Mouse (Mus musculus): ENCODE data around the gene Mapk1ip1l.
"Not testable (repeated sequence)": the region's sequence is repeated elsewhere in the genome, so short reads cannot be mapped to it uniquely, and the experiment has no call there.

Gene Mapk1ip1l

DNA sequence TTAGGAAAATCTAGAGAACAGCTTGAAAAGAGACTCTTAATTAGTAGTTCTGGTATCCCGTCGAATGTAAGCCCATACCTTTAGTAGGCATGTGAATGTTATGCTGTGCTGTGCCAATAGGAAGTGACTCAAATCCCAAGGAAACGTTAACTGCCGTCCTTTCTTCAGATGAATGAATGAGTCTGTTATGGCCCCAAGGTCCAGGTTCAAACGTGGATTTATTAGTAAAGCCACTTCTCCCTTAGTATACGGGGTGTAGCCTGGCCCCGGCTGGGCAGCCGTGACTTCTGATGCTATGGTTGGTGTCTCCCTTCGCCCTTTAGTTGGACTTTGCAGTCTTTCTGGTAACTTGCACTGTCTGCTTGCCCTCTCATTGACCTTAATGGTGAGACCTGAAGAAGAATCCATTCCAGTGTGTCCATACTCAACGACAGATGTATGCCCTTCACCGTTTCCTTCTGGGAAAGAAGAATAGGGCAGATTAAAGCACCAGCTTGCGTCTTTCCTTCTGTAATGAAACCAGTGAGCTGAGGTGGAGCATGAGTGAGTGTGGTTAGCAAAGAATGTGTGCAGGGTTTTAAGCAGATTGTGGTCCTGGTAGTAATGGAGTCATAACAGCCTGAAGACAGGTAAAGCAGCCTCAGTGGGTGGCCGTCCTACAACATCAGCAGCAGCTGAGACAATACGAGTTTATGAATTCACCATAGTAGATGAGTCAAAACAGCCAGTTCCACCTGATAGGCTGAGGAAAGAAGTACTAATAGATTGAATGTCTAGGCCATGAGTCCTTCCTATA lies 5.0 kb downstream of the Mapk1ip1l start:
- in situ Hi-C loops (cut with MboI, MseI): no loop called here

DNA sequence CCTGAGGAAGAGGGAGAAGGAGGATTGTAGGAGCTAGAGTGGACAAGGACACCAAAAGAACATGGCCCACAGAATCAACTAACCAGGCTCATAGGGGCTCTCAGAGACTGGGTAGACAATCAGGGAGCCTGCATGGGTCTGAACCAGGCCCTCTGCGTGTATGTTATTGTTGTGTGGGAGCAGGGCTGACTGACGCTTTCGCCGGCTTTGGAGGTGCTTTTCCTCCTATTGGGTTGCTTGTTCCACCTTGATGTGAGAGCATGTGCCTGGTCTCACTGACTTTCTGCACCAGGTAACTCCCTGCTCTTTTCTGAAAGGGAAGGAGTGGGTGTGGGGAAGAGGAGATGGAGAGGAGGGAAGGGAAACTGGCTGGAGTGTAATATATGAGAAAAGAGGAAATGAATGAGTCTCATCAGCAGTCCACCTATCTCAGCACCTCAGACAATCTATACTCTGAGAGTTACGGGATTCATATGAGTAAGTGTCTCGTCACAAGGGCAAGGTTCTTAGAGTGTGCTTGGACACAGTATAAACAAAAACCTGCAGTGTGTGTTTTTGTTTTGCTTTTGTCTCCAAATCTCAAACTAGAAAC lies 6.8 kb downstream of the Mapk1ip1l start:
- in situ Hi-C loops (cut with MboI, MseI): no loop called here

GRCm38 (mm10) chr14:47305933-47306332 lies 7.9 kb downstream of the Mapk1ip1l start:
- in situ Hi-C loops (cut with MboI, MseI): no loop called here

DNA sequence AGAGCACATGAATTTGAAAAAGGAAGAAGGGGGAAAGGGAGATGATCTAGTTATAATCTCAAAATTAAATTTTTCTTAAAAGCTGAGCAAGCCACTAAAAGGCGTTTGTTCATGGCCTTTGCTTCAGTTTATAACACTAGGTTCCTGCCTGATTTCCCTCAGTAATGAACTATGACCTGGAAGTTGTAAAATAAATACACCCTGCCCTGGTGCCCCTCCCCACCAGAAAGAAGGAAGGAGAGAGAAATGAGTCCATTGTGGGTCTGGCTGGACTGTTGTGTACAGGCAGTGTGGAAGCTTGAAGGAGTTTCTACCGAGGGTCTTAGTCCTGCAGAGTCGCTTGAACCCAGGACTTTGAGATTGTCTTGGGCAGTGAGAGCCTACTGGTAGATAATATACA lies 9.6 kb downstream of the Mapk1ip1l start:
- in situ Hi-C loops (cut with MboI, MseI): no loop called here

DNA sequence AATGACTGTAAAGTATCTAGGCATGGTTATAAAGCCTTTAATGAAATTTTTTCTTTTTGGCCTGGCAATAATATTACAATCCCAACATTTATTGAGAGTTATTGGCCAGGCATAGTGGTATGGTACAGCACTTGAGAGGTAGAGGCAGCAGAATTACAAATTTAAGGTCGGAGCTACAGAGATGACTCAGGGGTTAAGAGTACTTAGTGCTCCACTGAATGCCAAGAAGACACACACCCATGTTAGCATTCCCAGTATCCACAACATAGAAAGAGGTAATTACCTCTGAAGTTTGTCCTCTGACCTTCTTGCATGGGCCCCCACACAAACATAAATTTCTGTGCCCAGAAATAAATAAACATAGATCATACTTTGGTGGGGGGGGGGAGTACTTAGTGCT lies 11.0 kb downstream of the Mapk1ip1l start:
- in situ Hi-C loops (cut with MboI, MseI): no loop called here

DNA sequence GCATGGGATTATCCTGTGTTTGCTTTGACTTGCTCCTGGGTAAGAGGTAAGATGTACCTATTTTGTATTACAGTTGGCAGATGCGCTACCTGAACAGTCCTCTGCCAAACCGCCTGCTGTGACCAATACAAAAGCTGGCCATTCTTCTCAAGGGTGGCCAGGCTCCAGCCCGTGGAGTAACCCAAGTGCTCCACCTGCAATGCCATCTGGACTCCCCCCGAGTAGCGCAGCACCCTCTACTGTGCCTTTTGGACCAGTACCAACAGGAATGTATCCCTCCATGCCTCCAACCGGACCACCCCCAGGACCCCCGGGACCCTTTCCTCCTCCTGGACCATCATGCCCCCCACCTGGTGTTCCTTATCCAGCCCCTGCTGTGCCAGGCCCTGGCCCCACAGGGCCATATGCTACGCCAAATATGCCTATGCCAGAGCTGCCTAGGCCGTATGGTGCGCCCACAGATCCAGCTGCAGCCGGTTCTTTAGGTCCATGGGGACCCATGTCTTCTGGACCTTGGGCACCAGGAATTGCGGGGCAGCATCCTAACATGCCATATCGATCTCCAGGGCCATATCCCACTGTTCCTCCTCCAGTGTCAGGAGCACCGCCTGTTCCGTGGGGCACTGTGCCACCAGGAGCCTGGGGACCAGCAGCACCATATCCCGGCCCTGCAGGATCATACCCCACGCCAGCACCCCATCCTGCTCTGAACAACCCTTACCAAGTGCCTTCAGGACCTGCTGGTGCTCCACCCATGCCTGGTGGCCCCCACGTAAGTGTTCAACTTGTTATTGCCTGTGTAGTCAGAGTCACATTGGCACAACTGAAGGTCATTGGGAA lies 12.5 kb downstream of the Mapk1ip1l start:
- in situ Hi-C loops (cut with MboI, MseI): no loop called here

- in situ Hi-C loops (cut with MboI, MseI): no loop called here
These were observed 21.3 kb downstream of the Mapk1ip1l start for GRCm38 (mm10) chr14:47319362-47319761.

- in situ Hi-C loops (cut with MboI, MseI): not testable (repeated sequence)
These were observed 23.5 kb downstream of the Mapk1ip1l start for GRCm38 (mm10) chr14:47321581-47321980.

GRCm38 (mm10) chr14:47325965-47326761 lies 28.1 kb downstream of the Mapk1ip1l start:
- in situ Hi-C loops (cut with MboI, MseI): no loop called here

DNA sequence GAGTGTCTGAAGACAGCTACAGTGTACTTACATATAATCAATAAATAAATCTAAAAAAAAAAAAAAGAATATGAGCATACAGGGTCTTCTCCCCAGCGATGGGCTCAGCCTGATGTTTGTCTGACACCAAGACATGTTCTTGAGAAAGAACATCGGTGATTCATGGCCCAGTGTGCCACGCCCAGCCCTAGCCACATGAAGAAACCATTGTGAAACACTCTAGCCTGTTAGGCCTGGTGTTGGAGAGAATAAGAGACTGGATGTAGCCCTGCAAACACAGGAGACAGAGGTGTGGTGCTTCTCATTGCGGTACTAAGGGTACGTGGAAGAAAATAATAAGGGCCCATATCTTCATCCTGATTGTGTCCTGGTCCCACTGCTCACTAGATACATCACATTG lies 29.3 kb downstream of the Mapk1ip1l start:
- in situ Hi-C loops (cut with MboI, MseI): no loop called here

GRCm38 (mm10) chr14:47331920-47332319 lies 33.9 kb downstream of the Mapk1ip1l start:
- in situ Hi-C loops (cut with MboI, MseI): no loop called here

DNA sequence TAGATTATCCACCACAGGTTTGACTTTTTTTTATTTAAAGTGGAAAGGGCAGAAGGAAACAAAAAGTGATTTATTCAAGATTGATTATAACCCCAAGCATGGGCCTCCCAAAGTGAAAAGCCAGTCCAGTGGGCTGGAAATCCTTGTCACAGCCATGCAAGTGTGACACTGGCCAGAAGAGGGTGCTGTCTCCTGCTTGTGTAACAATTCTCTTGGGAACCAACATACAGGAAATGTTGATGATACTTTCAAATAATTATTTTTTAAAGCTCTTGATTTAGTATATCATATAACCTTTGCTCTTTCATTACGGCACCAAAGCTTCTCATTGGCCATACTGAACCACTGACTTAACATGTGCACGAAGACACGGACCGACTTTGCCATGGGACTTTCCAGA lies 36.8 kb downstream of the Mapk1ip1l start:
- in situ Hi-C loops (cut with MboI, MseI): no loop called here

GRCm38 (mm10) chr14:47335300-47335699 lies 37.2 kb downstream of the Mapk1ip1l start:
- in situ Hi-C loops (cut with MboI, MseI): no loop called here

GRCm38 (mm10) chr14:47340231-47340925 lies 42.3 kb downstream of the Mapk1ip1l start:
- in situ Hi-C loops (cut with MboI, MseI): loop anchor here in 1 of 2 experiments (5.0 to 10.0 kb wide), 2 partner anchors 57 to 384 kb away; no protein-coding TSS in a partner anchor

DNA sequence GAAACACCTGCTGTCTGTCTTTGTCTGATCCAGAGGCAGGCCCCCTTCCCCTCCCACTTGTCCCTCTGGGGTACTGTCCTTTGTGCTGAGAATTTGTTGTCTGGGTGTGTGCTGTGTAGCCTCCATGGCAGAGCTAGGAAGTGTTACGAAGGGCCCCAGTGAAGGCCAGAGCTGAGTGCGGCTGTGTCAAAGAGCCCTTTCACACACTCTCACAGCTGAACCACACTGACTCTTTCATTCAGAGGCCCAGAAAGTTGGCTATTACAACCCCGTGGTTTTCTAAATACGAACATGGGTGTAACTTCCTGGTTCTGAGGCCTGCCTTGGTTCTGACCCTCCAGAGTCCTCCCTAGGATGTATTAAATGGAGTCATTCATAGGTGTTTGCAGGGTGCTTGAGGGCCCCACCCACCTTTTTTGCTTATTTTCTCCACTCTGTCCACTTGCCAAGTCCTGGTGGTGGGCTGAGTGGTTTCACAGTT lies 43.8 kb downstream of the Mapk1ip1l start:
- in situ Hi-C loops (cut with MboI, MseI): loop anchor here in 1 of 2 experiments (5.0 to 10.0 kb wide), 2 partner anchors 55 to 383 kb away; no protein-coding TSS in a partner anchor

GRCm38 (mm10) chr14:47346715-47347114 lies 48.6 kb downstream of the Mapk1ip1l start:
- in situ Hi-C loops (cut with MboI, MseI): loop anchor here (5.0 to 10.0 kb wide), 2 partner anchors 46 to 378 kb away; no protein-coding TSS in a partner anchor

DNA sequence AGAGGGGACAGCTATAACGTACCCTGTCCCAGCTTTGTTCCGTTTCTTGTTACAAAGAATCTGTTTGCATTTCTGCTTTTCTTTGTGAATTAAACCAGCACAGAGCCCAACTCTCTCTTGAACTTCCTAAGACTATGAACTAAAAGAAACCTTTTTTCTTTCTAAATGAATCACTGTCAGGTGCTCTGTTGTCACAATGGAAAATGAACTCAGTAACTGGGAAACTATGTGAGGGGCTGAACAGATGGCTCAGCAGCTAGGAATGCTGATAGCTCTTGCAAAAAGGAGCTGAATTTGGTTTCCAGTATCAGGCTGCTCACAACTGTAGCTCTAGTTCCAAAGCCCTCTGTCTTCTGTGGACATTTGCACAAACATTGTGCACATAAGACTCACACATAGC lies 52.9 kb downstream of the Mapk1ip1l start:
- in situ Hi-C loops (cut with MboI, MseI): no loop called here

DNA sequence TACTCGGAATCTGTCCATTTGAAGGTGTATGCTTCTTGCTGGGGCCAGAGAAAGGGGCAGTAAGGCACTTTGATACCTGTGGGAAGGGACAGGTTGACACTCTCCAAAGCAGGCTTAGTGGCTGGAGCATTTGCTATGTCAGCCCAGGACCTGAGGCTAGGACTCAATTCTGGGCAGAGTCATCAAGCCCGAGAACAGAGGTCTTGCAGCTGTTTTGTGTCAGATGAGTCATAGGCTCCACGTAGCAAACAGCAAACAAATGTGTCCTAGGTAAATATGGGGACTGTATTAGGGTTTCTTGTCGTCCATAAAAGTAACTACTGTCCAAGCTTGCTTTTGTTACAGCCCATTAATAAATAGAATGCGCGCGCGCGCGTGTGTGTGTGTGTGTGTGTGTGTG lies 54.2 kb downstream of the Mapk1ip1l start:
- in situ Hi-C loops (cut with MboI, MseI): no loop called here

DNA sequence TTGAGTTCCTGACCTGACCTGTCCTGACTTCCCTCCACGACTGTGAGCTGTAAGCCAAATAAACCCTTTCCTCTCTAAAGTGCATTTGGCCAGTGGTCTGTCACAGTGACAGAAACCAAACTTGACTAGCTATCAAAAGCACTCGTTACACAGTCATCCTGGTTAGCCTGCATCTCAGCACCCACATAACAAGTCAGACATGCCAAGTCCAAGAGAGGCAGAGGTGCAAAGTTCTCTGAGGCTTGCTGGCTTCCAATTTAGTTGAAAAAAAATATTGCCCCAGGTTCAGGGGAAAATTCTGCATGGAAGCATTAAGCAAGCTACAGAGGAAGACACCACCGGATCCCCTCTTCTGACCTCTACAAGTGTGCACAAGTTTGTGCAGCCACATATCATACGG lies 55.2 kb downstream of the Mapk1ip1l start:
- in situ Hi-C loops (cut with MboI, MseI): no loop called here

DNA sequence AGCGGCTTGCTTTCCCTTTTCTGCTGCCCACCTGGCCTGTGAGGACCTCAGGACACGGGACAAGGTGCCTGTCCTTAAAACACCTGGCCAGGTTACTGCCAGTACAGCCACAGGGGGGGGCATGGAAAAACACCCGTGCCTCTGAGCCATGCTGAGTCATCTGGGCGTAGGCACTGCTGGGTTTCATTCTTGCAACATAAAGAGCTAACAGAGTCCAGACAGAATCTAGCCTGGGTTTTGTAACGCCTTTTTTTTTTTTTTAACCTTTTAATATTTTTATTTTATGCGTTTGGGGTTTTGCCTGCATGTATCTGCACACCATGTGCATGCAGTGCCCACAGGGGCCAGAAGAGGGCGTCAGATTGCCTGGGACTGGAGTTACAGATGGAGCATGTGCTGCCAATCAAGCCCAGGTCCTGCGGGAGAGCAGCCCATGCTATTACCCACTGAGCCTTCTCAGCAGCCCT lies 56.1 kb downstream of the Mapk1ip1l start:
- in situ Hi-C loops (cut with MboI, MseI): no loop called here
